Mouse (Mus musculus): Measurements from ENCODE around the gene Cplane1. TPM values are rescaled to one million over a fixed set of nuclear protein-coding genes. Genes with fewer than 3 reads are reported as not detected.

The Cplane1 gene
- polyA plus RNA-seq, 1 experiment: 15.2 TPM

GRCm38 (mm10) chr15:8291251-8291650 lies 122.3 kb downstream of the Cplane1 start:
- H3K4me3 ChIP-seq (ENCODE audit: control insufficient read depth, low read depth, low read length): no peak overlapping the region
- no peaks in the 10 kb centered on the region for H3K4me1 ChIP-seq (ENCODE audit: control insufficient read depth, insufficient read depth, low read length)
- TF ChIP-seq POLR2A (IDR thresholded peaks at IDR 0.05; ENCODE audit: control insufficient read depth, low read depth, low read length) (no peak), CTCF (IDR thresholded peaks at IDR 0.05; ENCODE audit: control insufficient read depth, insufficient read depth, insufficient replicate concordance, low read depth, low read length) (no peak)
- H3K27me3 ChIP-seq (ENCODE audit: control insufficient read depth, insufficient read depth, low read length): no peaks in the 10 kb centered on the region
- no peaks in the 10 kb centered on the region; the same call in 1 of the 2 replicates for H3K36me3 ChIP-seq (ENCODE audit: control insufficient read depth, insufficient read depth, low read length)
- H3K27ac ChIP-seq (ENCODE audit: control insufficient read depth, insufficient read depth, low read depth, low read length): no peak overlapping the region

GRCm38 (mm10) chr15:8294150-8294549 lies 125.2 kb downstream of the Cplane1 start:
- no peaks in the 10 kb centered on the region; the same call in 1 of the 2 replicates for H3K36me3 ChIP-seq (ENCODE audit: control insufficient read depth, insufficient read depth, low read length)

GRCm38 (mm10) chr15:8302944-8303343 lies 134.0 kb downstream of the Cplane1 start:
- peaks cover 1% of the 10 kb centered on the region; the same call in 1 of the 2 replicates for H3K36me3 ChIP-seq (ENCODE audit: control insufficient read depth, insufficient read depth, low read length)
- H3K27ac ChIP-seq (ENCODE audit: control insufficient read depth, insufficient read depth, low read depth, low read length): no peak overlapping the region
- no peaks in the 10 kb centered on the region for H3K27me3 ChIP-seq (ENCODE audit: control insufficient read depth, insufficient read depth, low read length)
- no peak for TF ChIP-seq CTCF (IDR thresholded peaks at IDR 0.05; ENCODE audit: control insufficient read depth, insufficient read depth, insufficient replicate concordance, low read depth, low read length)
- TF ChIP-seq POLR2A (IDR thresholded peaks at IDR 0.05; ENCODE audit: control insufficient read depth, low read depth, low read length): no peak
- H3K4me3 ChIP-seq (ENCODE audit: control insufficient read depth, low read depth, low read length): no peak overlapping the region
- no peaks in the 10 kb centered on the region for H3K4me1 ChIP-seq (ENCODE audit: control insufficient read depth, insufficient read depth, low read length)

More at GRCm38 (mm10) chr15:8294150-8294549, 125.2 kb downstream of the Cplane1 start:
- no peaks in the 10 kb centered on the region for H3K27me3 ChIP-seq (ENCODE audit: control insufficient read depth, insufficient read depth, low read length)
- H3K27ac ChIP-seq (ENCODE audit: control insufficient read depth, insufficient read depth, low read depth, low read length): no peak overlapping the region
- no peak overlapping the region for H3K4me3 ChIP-seq (ENCODE audit: control insufficient read depth, low read depth, low read length)
- H3K4me1 ChIP-seq (ENCODE audit: control insufficient read depth, insufficient read depth, low read length): no peaks in the 10 kb centered on the region
- TF ChIP-seq POLR2A (IDR thresholded peaks at IDR 0.05; ENCODE audit: control insufficient read depth, low read depth, low read length): no peak
- TF ChIP-seq CTCF (IDR thresholded peaks at IDR 0.05; ENCODE audit: control insufficient read depth, insufficient read depth, insufficient replicate concordance, low read depth, low read length): no peak

GRCm38 (mm10) chr15:8305474-8305873 lies 136.6 kb downstream of the Cplane1 start:
- Histone ChIP-seq H3K27ac (ENCODE audit: control insufficient read depth, insufficient read depth, low read depth, low read length) (no peak overlapping the region), H3K36me3 (ENCODE audit: control insufficient read depth, insufficient read depth, low read length) (peaks cover 1% of the 10 kb centered on the region; the same call in 1 of the 2 replicates), H3K4me1 (ENCODE audit: control insufficient read depth, insufficient read depth, low read length) (no peaks in the 10 kb centered on the region), H3K27me3 (ENCODE audit: control insufficient read depth, insufficient read depth, low read length) (no peaks in the 10 kb centered on the region), H3K4me3 (ENCODE audit: control insufficient read depth, low read depth, low read length) (no peak overlapping the region)
- TF ChIP-seq POLR2A (IDR thresholded peaks at IDR 0.05; ENCODE audit: control insufficient read depth, low read depth, low read length) (no peak), CTCF (IDR thresholded peaks at IDR 0.05; ENCODE audit: control insufficient read depth, insufficient read depth, insufficient replicate concordance, low read depth, low read length) (no peak)

- Histone ChIP-seq H3K4me1 (ENCODE audit: control insufficient read depth, insufficient read depth, low read length) (no peaks in the 10 kb centered on the region), H3K27me3 (ENCODE audit: control insufficient read depth, insufficient read depth, low read length) (no peaks in the 10 kb centered on the region), H3K27ac (ENCODE audit: control insufficient read depth, insufficient read depth, low read depth, low read length) (no peak overlapping the region), H3K4me3 (ENCODE audit: control insufficient read depth, low read depth, low read length) (no peak overlapping the region), H3K36me3 (ENCODE audit: control insufficient read depth, insufficient read depth, low read length) (peaks cover 2% of the 10 kb centered on the region; the same call in 1 of the 2 replicates)
- no peak for TF ChIP-seq CTCF (IDR thresholded peaks at IDR 0.05; ENCODE audit: control insufficient read depth, insufficient read depth, insufficient replicate concordance, low read depth, low read length)
- TF ChIP-seq POLR2A (IDR thresholded peaks at IDR 0.05; ENCODE audit: control insufficient read depth, low read depth, low read length): no peak
Measured at GRCm38 (mm10) chr15:8317381-8317780, 148.5 kb downstream of the Cplane1 start.

GRCm38 (mm10) chr15:8319191-8319590 lies 150.3 kb downstream of the Cplane1 start:
- no peaks in the 10 kb centered on the region for H3K4me1 ChIP-seq (ENCODE audit: control insufficient read depth, insufficient read depth, low read length)
- H3K4me3 ChIP-seq (ENCODE audit: control insufficient read depth, low read depth, low read length): no peak overlapping the region
- no peaks in the 10 kb centered on the region for H3K27me3 ChIP-seq (ENCODE audit: control insufficient read depth, insufficient read depth, low read length)
- peaks cover 4% of the 10 kb centered on the region for H3K36me3 ChIP-seq (ENCODE audit: control insufficient read depth, insufficient read depth, low read length)
- no peak overlapping the region for H3K27ac ChIP-seq (ENCODE audit: control insufficient read depth, insufficient read depth, low read depth, low read length)
- TF ChIP-seq CTCF (IDR thresholded peaks at IDR 0.05; ENCODE audit: control insufficient read depth, insufficient read depth, insufficient replicate concordance, low read depth, low read length) (no peak), POLR2A (IDR thresholded peaks at IDR 0.05; ENCODE audit: control insufficient read depth, low read depth, low read length) (no peak)

Other genes starting within 250 kb of the Cplane1 start
- gene Wdr70, start 69.9 kb upstream of the Cplane1 start, polyA plus RNA-seq (2012; rRNA removed): 24.2 and 31.3 TPM in 2 replicates
- gene Nup155, start 59.8 kb upstream of the Cplane1 start, polyA plus RNA-seq (2012; rRNA removed): 15.4 and 18.5 TPM in 2 replicates

Data from testis, adult 2 months (tissue).